ENCODE assay signal across 9 mouse cellular contexts in the genomic region with DNA sequence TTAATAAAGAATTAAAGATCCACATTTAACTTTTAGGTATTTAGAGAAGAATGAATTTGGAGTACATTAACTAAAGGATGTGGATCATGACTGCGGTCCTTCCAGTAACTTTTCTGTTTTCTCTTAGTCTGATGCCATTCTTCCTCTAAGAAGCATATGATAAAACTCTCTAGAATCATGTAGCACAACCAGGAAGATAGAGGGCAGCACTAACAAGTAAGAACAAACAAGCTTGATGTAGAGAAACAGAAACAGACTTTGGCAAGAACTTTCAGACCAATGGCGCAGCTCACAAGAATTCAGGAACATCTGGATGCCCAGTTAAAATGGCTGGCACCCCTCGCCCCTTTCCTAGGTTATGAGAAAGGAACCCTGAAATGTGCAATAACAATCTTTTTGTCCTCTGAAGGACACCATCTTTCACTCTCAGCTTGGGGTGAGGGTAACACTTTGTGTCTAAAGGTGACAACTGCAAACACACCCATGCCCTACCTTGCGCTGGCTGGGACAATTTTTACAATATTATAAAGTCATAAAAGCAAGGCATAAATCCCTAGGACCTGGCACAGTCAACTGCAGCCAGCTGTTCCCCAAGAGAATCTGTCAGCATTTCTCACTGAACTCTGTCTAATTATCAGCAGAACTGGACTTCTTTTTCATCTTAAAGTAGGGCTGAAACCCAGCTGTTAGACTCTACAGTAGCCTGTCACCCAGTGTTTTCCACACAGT. TPM values are rescaled to one million over a fixed set of nuclear protein-coding genes. Genes with fewer than 3 reads are reported as not detected.
DNase-seq lines count a peak whose midpoint lies in the region; ATAC-seq and TF ChIP-seq lines count a peak whose summit lies in the region.
"Had no signal": no experiment of that assay in that cellular context is flagged by ENCODE, and none has a peak within 500 bp of the region (broad histone marks: within the 10 kb centered on the region; RNA-seq: fewer than 3 reads in every experiment).

No protein-coding gene starts in this region.

- H3K4me3 ChIP-seq in liver, postnatal 0 days (ENCODE audit: low read depth, low read length), result no peak overlapping the region
- no peak overlapping the region for H3K4me3 ChIP-seq in small intestine, adult 2 months (ENCODE audit: low read depth, low read length)
- H3K4me3 ChIP-seq in midbrain, embryonic 16.5 days (ENCODE audit: low read depth, low read length), result no peak overlapping the region
- H3K4me3 ChIP-seq: midbrain, embryonic 13.5 days had no signal

- no peak for ATAC-seq in liver, postnatal 0 days
- no peak for ATAC-seq in midbrain, embryonic 16.5 days
- ATAC-seq: midbrain, embryonic 13.5 days had no signal

- H3K4me2 ChIP-seq in liver, postnatal 0 days (ENCODE audit: low read depth, low read length), result no peak overlapping the region
- no peak overlapping the region for H3K4me2 ChIP-seq in midbrain, embryonic 16.5 days (ENCODE audit: low read length)
- H3K4me2 ChIP-seq: midbrain, embryonic 13.5 days had no signal

- peak; percentile 59 for DNase-seq in gastrocnemius, adult 18-20 months (ENCODE audit: low spot score)
- no peak for DNase-seq in gastrocnemius, postnatal 4 days (ENCODE audit: low spot score in 2 of 2)
- DNase-seq in liver, postnatal 0 days, result no peak
- no peak for DNase-seq in liver
- DNase-seq in heart, postnatal 10 days, result peak; percentile 45 to 48
- DNase-seq in adrenal gland, postnatal 10 days, result no peak

- H3K27me3 ChIP-seq in liver, postnatal 0 days (ENCODE audit: insufficient read depth, low read length), result no peaks in the 10 kb centered on the region
- no peaks in the 10 kb centered on the region for H3K27me3 ChIP-seq in small intestine, adult 2 months (ENCODE audit: control insufficient read depth, insufficient read depth, low read length)
- no peaks in the 10 kb centered on the region for H3K27me3 ChIP-seq in midbrain, embryonic 16.5 days (ENCODE audit: control insufficient read depth, insufficient read depth, low read depth, low read length)
- H3K27me3 ChIP-seq: midbrain, embryonic 13.5 days had no signal

- H3K36me3 ChIP-seq in liver, postnatal 0 days (replicated peaks; ENCODE audit: insufficient read depth, low read length), result peaks cover 21% of the 10 kb centered on the region
- peaks cover 32% of the 10 kb centered on the region for H3K36me3 ChIP-seq in small intestine, adult 2 months (ENCODE audit: control insufficient read depth, insufficient read depth, low read length)
- H3K36me3 ChIP-seq in midbrain, embryonic 16.5 days (ENCODE audit: control insufficient read depth, insufficient read depth, low read length), result no peaks in the 10 kb centered on the region

- H3K27ac ChIP-seq in liver, postnatal 0 days (ENCODE audit: low read depth), result no peak overlapping the region
- peak overlapping the region; percentile 83 for H3K27ac ChIP-seq in small intestine, adult 2 months (ENCODE audit: insufficient read depth, low read depth, low read length)
- H3K27ac ChIP-seq in midbrain, embryonic 16.5 days (ENCODE audit: low read length), result no peak overlapping the region
- H3K27ac ChIP-seq: midbrain, embryonic 13.5 days had no signal

- no peak for TF ChIP-seq EP300 in liver, postnatal 0 days (IDR thresholded peaks at IDR 0.05; ENCODE audit: low read depth)

- no peaks in the 10 kb centered on the region for H3K4me1 ChIP-seq in liver, postnatal 0 days (ENCODE audit: insufficient read depth)
- H3K4me1 ChIP-seq in small intestine, adult 2 months (ENCODE audit: control insufficient read depth, insufficient read depth, insufficient read length, low read length), result peaks cover 10% of the 10 kb centered on the region
- no peaks in the 10 kb centered on the region for H3K4me1 ChIP-seq in midbrain, embryonic 16.5 days (ENCODE audit: control insufficient read depth, insufficient read depth, low read length)
- H3K4me1 ChIP-seq: midbrain, embryonic 13.5 days had no signal

- 86% methylated on average over 4 of the region's 4 CpGs for WGBS in liver, postnatal 0 days (ENCODE audit: insufficient replicate concordance)
- WGBS in small intestine, adult 2 months, result 38% methylated on average over 4 of the region's 4 CpGs
- WGBS in midbrain, embryonic 16.5 days, result 90% methylated on average over 4 of the region's 4 CpGs

- no peaks in the 10 kb centered on the region for H3K9me3 ChIP-seq in liver, postnatal 0 days (ENCODE audit: low read length)
- no peaks in the 10 kb centered on the region for H3K9me3 ChIP-seq in midbrain, embryonic 16.5 days (replicated peaks; ENCODE audit: control insufficient read depth, low read length, poor library complexity, severe bottlenecking)
- H3K9me3 ChIP-seq: midbrain, embryonic 13.5 days had no signal

- intact Hi-C loops in heart, postnatal 10 days (cut with DNase I), result loop anchor here (1.0 to 2.0 kb wide), 2 partner anchors 105 to 224 kb away; no protein-coding TSS in a partner anchor

- H3K9ac ChIP-seq in liver, postnatal 0 days (replicated peaks), result no peak overlapping the region
- no peak overlapping the region for H3K9ac ChIP-seq in midbrain, embryonic 16.5 days (ENCODE audit: low read depth, low read length)
- H3K9ac ChIP-seq: midbrain, embryonic 13.5 days had no signal

- peak; percentile 58 for TF ChIP-seq CTCF in liver, postnatal 0 days (IDR thresholded peaks at IDR 0.05; ENCODE audit: low read depth)
- peak; percentile 39; the same call in 1 of the 2 replicates for TF ChIP-seq CTCF in small intestine, adult 2 months (IDR thresholded peaks at IDR 0.05; ENCODE audit: extremely low read depth, insufficient read length, insufficient replicate concordance, low read depth, low read length)

- TF ChIP-seq POLR2A in small intestine, adult 2 months (IDR thresholded peaks at IDR 0.05; ENCODE audit: low read depth, low read length), result no peak

RNA-seq across cellular contexts. Expression of a gene that starts 33.6 kb away (rescaled TPM):
- total RNA-seq in gastrocnemius, adult 18-20 months (2021), result 10 to 100 TPM; 28.2 to 32.6 TPM
- total RNA-seq in gastrocnemius, postnatal 4 days (2021), result 10 to 100 TPM; 43.1 to 49.3 TPM
- 25.3 and 25.4 TPM in 2 replicates for polyA plus RNA-seq in liver, postnatal 0 days (2015; fragmentation: Nextera tagmentation; extraction: Ambion mirVana)
- total RNA-seq in heart, postnatal 10 days (2021), result 10 to 100 TPM; 40.4 to 44.6 TPM
- 2.6 and 7.0 TPM in 2 replicates for polyA plus RNA-seq in small intestine, adult 2 months (2012; rRNA removed)
- total RNA-seq in adrenal gland, postnatal 10 days (2021), result 10 to 100 TPM; 62.0 to 63.1 TPM
- 32.8 and 43.2 TPM in 2 replicates for polyA plus RNA-seq in midbrain, embryonic 16.5 days (2015; fragmentation: Nextera tagmentation; extraction: Ambion mirVana)

Comparison
In these comparisons a context has a peak if more than half of its experiments do, and no peak if none do; other contexts are left out.
1. DNase-seq: peak in gastrocnemius, adult 18-20 months (single experiment) and heart, postnatal 10 days (2 of 2); none in gastrocnemius, postnatal 4 days (0 of 2), liver, postnatal 0 days (single experiment), liver (single experiment) and adrenal gland, postnatal 10 days (single experiment).